ENCODE assay signal across 22 mouse cellular contexts in genomic region chr19:58063541-58063940, GRCm38 (mm10).
DNase-seq lines count a peak whose midpoint lies in the region; ATAC-seq and TF ChIP-seq lines count a peak whose summit lies in the region.
"Had no signal": no experiment of that assay in that cellular context is flagged by ENCODE, and none has a peak within 500 bp of the region (broad histone marks: within the 10 kb centered on the region; RNA-seq: fewer than 3 reads in every experiment).

No protein-coding gene starts in this region.

- intact Hi-C loops in heart, postnatal 14 days (cut with DNase I) = no loop called here

- DNase-seq in forebrain, embryonic 14.5 days (ENCODE audit: low spot score) = peak; percentile 66
- DNase-seq in heart, postnatal 14 days = no peak
- DNase-seq in kidney, adult 18-20 months = no peak
- no peak for DNase-seq in cerebellum, adult 2 months
- DNase-seq: adrenal gland, postnatal 25 days; cerebellum, adult 11-12 months; cerebellum, postnatal 25 days; gastrocnemius, postnatal 14 days; heart, postnatal 4 days; liver, embryonic 13.5 days; right cerebral cortex, adult 18-20 months had no signal

- H3K9ac ChIP-seq in forebrain, embryonic 14.5 days (ENCODE audit: low read length) = no peak overlapping the region
- H3K9ac ChIP-seq in forebrain, embryonic 12.5 days = no peak overlapping the region
- H3K9ac ChIP-seq in heart, embryonic 15.5 days = no peak overlapping the region
- no peak overlapping the region for H3K9ac ChIP-seq in kidney, embryonic 16.5 days (replicated peaks; ENCODE audit: low read length)
- no peak overlapping the region for H3K9ac ChIP-seq in ES-Bruce4 (ENCODE audit: low read depth, poor library complexity, severe bottlenecking)
- H3K9ac ChIP-seq: forebrain, embryonic 13.5 days; limb, embryonic 13.5 days; liver, embryonic 13.5 days; midbrain, embryonic 12.5 days had no signal

- H3K4me2 ChIP-seq in forebrain, embryonic 14.5 days (ENCODE audit: low read length) = no peak overlapping the region
- H3K4me2 ChIP-seq in forebrain, embryonic 12.5 days = no peak overlapping the region
- peak overlapping the region; percentile 40 for H3K4me2 ChIP-seq in heart, embryonic 15.5 days
- H3K4me2 ChIP-seq in kidney, embryonic 16.5 days (replicated peaks; ENCODE audit: low read depth, low read length) = no peak overlapping the region
- H3K4me2 ChIP-seq: forebrain, embryonic 13.5 days; limb, embryonic 13.5 days; liver, embryonic 13.5 days; midbrain, embryonic 12.5 days had no signal

- H3K9me3 ChIP-seq in forebrain, embryonic 14.5 days (replicated peaks; ENCODE audit: control insufficient read depth, low read length) = no peaks in the 10 kb centered on the region
- H3K9me3 ChIP-seq in forebrain, embryonic 12.5 days = no peaks in the 10 kb centered on the region
- H3K9me3 ChIP-seq in heart, embryonic 15.5 days (replicated peaks) = no peaks in the 10 kb centered on the region
- no peaks in the 10 kb centered on the region for H3K9me3 ChIP-seq in kidney, embryonic 16.5 days (ENCODE audit: low read length)
- H3K9me3 ChIP-seq in ES-Bruce4 (replicated peaks; ENCODE audit: control insufficient read depth, insufficient read depth, low read length, poor library complexity, severe bottlenecking) = no peaks in the 10 kb centered on the region
- H3K9me3 ChIP-seq: forebrain, embryonic 13.5 days; limb, embryonic 13.5 days; liver, embryonic 13.5 days; midbrain, embryonic 12.5 days had no signal

- TF ChIP-seq POLR2A in ES-Bruce4 (IDR thresholded peaks at IDR 0.05; ENCODE audit: insufficient read depth, low read length) = no peak
- no peak for TF ChIP-seq POLR2A in cerebellum, adult 2 months (IDR thresholded peaks at IDR 0.05; ENCODE audit: borderline replicate concordance, insufficient read depth, low read length)

- peaks cover 32% of the 10 kb centered on the region for H3K4me1 ChIP-seq in forebrain, embryonic 14.5 days (ENCODE audit: control insufficient read depth, insufficient read depth, low read length)
- peaks cover 42% of the 10 kb centered on the region for H3K4me1 ChIP-seq in forebrain, embryonic 12.5 days
- peaks cover 42% of the 10 kb centered on the region for H3K4me1 ChIP-seq in heart, embryonic 15.5 days (replicated peaks)
- peaks cover 43% of the 10 kb centered on the region for H3K4me1 ChIP-seq in kidney, embryonic 16.5 days (ENCODE audit: insufficient read depth, low read length)
- H3K4me1 ChIP-seq in ES-Bruce4 (ENCODE audit: control insufficient read depth, insufficient read depth, low read length) = peaks cover 4% of the 10 kb centered on the region
- no peaks in the 10 kb centered on the region for H3K4me1 ChIP-seq in cerebellum, adult 2 months (ENCODE audit: control insufficient read depth, insufficient read depth, low read length)

- no peak overlapping the region for H3K27ac ChIP-seq in forebrain, embryonic 14.5 days (ENCODE audit: low read depth, low read length)
- H3K27ac ChIP-seq in forebrain, embryonic 12.5 days = no peak overlapping the region
- H3K27ac ChIP-seq in heart, embryonic 15.5 days = peak overlapping the region; percentile 77
- H3K27ac ChIP-seq in kidney, embryonic 16.5 days (ENCODE audit: low read length) = peak overlapping the region; percentile 6; the same call in 1 of the 2 replicates
- H3K27ac ChIP-seq in ES-Bruce4 (ENCODE audit: insufficient read depth, low read length) = peak overlapping the region; percentile 14; the same call in 1 of the 2 replicates
- no peak overlapping the region for H3K27ac ChIP-seq in cerebellum, adult 2 months (ENCODE audit: insufficient read depth, low read length)
- H3K27ac ChIP-seq: forebrain, embryonic 13.5 days; limb, embryonic 13.5 days; liver, embryonic 13.5 days; stomach, postnatal 0 days had no signal

- 17% methylated on average over 6 of the region's 6 CpGs for WGBS in forebrain, embryonic 14.5 days
- WGBS in forebrain, embryonic 12.5 days = 19% methylated on average over 6 of the region's 6 CpGs
- 49% methylated on average over 6 of the region's 6 CpGs for WGBS in heart, embryonic 15.5 days
- 35% methylated on average over 6 of the region's 6 CpGs for WGBS in kidney, embryonic 16.5 days
- WGBS in cerebellum, adult 2 months = 65% methylated on average over 6 of the region's 6 CpGs

- no peaks in the 10 kb centered on the region for H3K36me3 ChIP-seq in forebrain, embryonic 14.5 days (ENCODE audit: control insufficient read depth, insufficient read depth, low read length)
- H3K36me3 ChIP-seq in forebrain, embryonic 12.5 days (replicated peaks) = no peaks in the 10 kb centered on the region
- H3K36me3 ChIP-seq in heart, embryonic 15.5 days = no peaks in the 10 kb centered on the region
- H3K36me3 ChIP-seq in kidney, embryonic 16.5 days (ENCODE audit: insufficient read depth, low read length) = no peaks in the 10 kb centered on the region
- H3K36me3 ChIP-seq in ES-Bruce4 (ENCODE audit: control insufficient read depth, insufficient read depth, low read length, poor library complexity, severe bottlenecking) = no peaks in the 10 kb centered on the region
- H3K36me3 ChIP-seq: G1E; liver, embryonic 13.5 days; midbrain, embryonic 12.5 days had no signal

- no peak overlapping the region for H3K4me3 ChIP-seq in forebrain, embryonic 14.5 days (ENCODE audit: low read depth, low read length)
- no peak overlapping the region for H3K4me3 ChIP-seq in forebrain, embryonic 12.5 days (replicated peaks)
- no peak overlapping the region for H3K4me3 ChIP-seq in heart, embryonic 15.5 days
- H3K4me3 ChIP-seq in kidney, embryonic 16.5 days (ENCODE audit: low read length) = no peak overlapping the region
- no peak overlapping the region for H3K4me3 ChIP-seq in ES-Bruce4 (ENCODE audit: low read depth, low read length)
- no peak overlapping the region for H3K4me3 ChIP-seq in cerebellum, adult 2 months (replicated peaks; ENCODE audit: insufficient read depth, low read depth, low read length)
- H3K4me3 ChIP-seq: forebrain, embryonic 13.5 days; limb, embryonic 13.5 days; liver, embryonic 13.5 days; midbrain, embryonic 12.5 days had no signal

- TF ChIP-seq EP300 in ES-Bruce4 (IDR thresholded peaks at IDR 0.05; ENCODE audit: insufficient read depth, low read depth, low read length) = no peak

- TF ChIP-seq CTCF in ES-Bruce4 (IDR thresholded peaks at IDR 0.05; ENCODE audit: low read depth, low read length) = no peak
- no peak for TF ChIP-seq CTCF in cerebellum, adult 2 months (IDR thresholded peaks at IDR 0.05; ENCODE audit: borderline replicate concordance, insufficient read depth, low read depth, low read length)

- H3K27me3 ChIP-seq in forebrain, embryonic 14.5 days (replicated peaks; ENCODE audit: control insufficient read depth, insufficient read depth, low read length) = no peaks in the 10 kb centered on the region
- H3K27me3 ChIP-seq in forebrain, embryonic 12.5 days = peaks cover 23% of the 10 kb centered on the region
- no peaks in the 10 kb centered on the region for H3K27me3 ChIP-seq in heart, embryonic 15.5 days
- H3K27me3 ChIP-seq in kidney, embryonic 16.5 days (ENCODE audit: insufficient read depth, low read length) = no peaks in the 10 kb centered on the region
- no peaks in the 10 kb centered on the region for H3K27me3 ChIP-seq in ES-Bruce4 (ENCODE audit: control insufficient read depth, insufficient read depth, low read length, poor library complexity, severe bottlenecking)
- H3K27me3 ChIP-seq in cerebellum, adult 2 months (ENCODE audit: control insufficient read depth, insufficient read depth, low read length) = no peaks in the 10 kb centered on the region; the same call in 1 of the 2 replicates
- H3K27me3 ChIP-seq: liver, embryonic 13.5 days; midbrain, embryonic 12.5 days had no signal

- ATAC-seq in forebrain, embryonic 14.5 days = peak; percentile 21; the same call in 1 of the 2 replicates
- no peak for ATAC-seq in forebrain, embryonic 12.5 days (ENCODE audit: low FRiP score)
- no peak for ATAC-seq in heart, embryonic 15.5 days (replicated peaks; ENCODE audit: insufficient number of reproducible peaks, insufficient read depth, low FRiP score, low read depth)
- no peak for ATAC-seq in kidney, embryonic 16.5 days (ENCODE audit: low FRiP score, low TSS enrichment)
- ATAC-seq: activated CD4-positive, CD25-positive, alpha-beta regulatory T cell, adult 4 months; CD4-positive, CD25-positive, alpha-beta regulatory T cell, adult 4 months; forebrain, embryonic 13.5 days had no signal

Comparison
In these comparisons a context has a peak if more than half of its experiments do, and no peak if none do; other contexts are left out.
1. H3K27ac ChIP-seq: peak in heart, embryonic 15.5 days (single experiment), kidney, embryonic 16.5 days (single experiment) and ES-Bruce4 (single experiment); none in forebrain, embryonic 14.5 days (single experiment), forebrain, embryonic 12.5 days (single experiment) and cerebellum, adult 2 months (single experiment).